24 mouse cellular contexts compared by ENCODE assay signal in genomic region chr11:89005473-89005872, GRCm38 (mm10). TPM values are rescaled to one million over a fixed set of nuclear protein-coding genes. Genes with fewer than 3 reads are reported as not detected.
"Had no signal": no experiment of that assay in that cellular context is flagged by ENCODE, and none has a peak within 500 bp of the region (broad histone marks: within the 10 kb centered on the region; RNA-seq: fewer than 3 reads in every experiment).

No protein-coding gene starts in this region.

- H3K4me2 ChIP-seq: lung, embryonic 14.5 days; midbrain, embryonic 11.5 days; midbrain, embryonic 13.5 days; midbrain, embryonic 15.5 days; neural tube, embryonic 13.5 days; neural tube, embryonic 15.5 days had no signal

- H3K36me3 ChIP-seq: midbrain, embryonic 13.5 days; midbrain, embryonic 15.5 days; neural tube, embryonic 13.5 days; neural tube, embryonic 15.5 days had no signal

- DNase-seq: lung, adult 18-20 months; lung, embryonic 14.5 days; lung, postnatal 10 days; lung, postnatal 4 days; retina, postnatal 1 day; right cerebral cortex, adult 18-20 months; right cerebral cortex, postnatal 25 days; right cerebral cortex, postnatal 4 days; spleen, adult 18-20 months; thymus, adult 18-20 months; thymus, postnatal 14 days; thymus, postnatal 36 days had no signal

- ATAC-seq: midbrain, embryonic 13.5 days; midbrain, embryonic 15.5 days had no signal

- H3K27ac ChIP-seq: midbrain, embryonic 13.5 days; midbrain, embryonic 15.5 days; neural tube, embryonic 13.5 days; neural tube, embryonic 15.5 days had no signal

- H3K4me3 ChIP-seq: midbrain, embryonic 13.5 days; midbrain, embryonic 15.5 days; myocyte; neural tube, embryonic 13.5 days; neural tube, embryonic 15.5 days had no signal

- H3K9me3 ChIP-seq: midbrain, embryonic 13.5 days; midbrain, embryonic 15.5 days; neural tube, embryonic 13.5 days; neural tube, embryonic 15.5 days had no signal

- H3K9ac ChIP-seq: lung, embryonic 14.5 days; midbrain, embryonic 13.5 days; midbrain, embryonic 15.5 days; neural tube, embryonic 13.5 days; neural tube, embryonic 15.5 days had no signal

- H3K4me1 ChIP-seq: midbrain, embryonic 13.5 days; midbrain, embryonic 15.5 days; neural tube, embryonic 13.5 days had no signal

- H3K27me3 ChIP-seq: midbrain, embryonic 15.5 days had no signal

RNA-seq across cellular contexts. Expression of gene Elobl, which starts 38.7 kb away (rescaled TPM):
- total RNA-seq: megakaryocyte-erythroid progenitor cell, adult 5-6 weeks had no signal
- polyA plus RNA-seq: liver, embryonic 16.5 days; lung, embryonic 14.5 days; lung, embryonic 16.5 days; midbrain, embryonic 11.5 days; midbrain, embryonic 13.5 days; midbrain, embryonic 15.5 days; neural tube, embryonic 11.5 days; neural tube, embryonic 13.5 days; neural tube, embryonic 15.5 days; stomach, embryonic 14.5 days; stomach, embryonic 16.5 days had no signal
